Mouse (Mus musculus) gastrocnemius, postnatal 14 days (tissue): ENCODE results near the gene Atp5b. TPM values are rescaled to one million over a fixed set of nuclear protein-coding genes. Genes with fewer than 3 reads are reported as not detected.
"Not testable (repeated sequence)": the region's sequence is repeated elsewhere in the genome, so short reads cannot be mapped to it uniquely, and the experiment has no call there.

ENCODE experiments used
- DNase-seq: peaks from one replicate; pipeline ENCODE4 v3.0.0; 2021; ENCODE audit warnings: mixed read lengths
- intact Hi-C: fragments of 180-260 bp; cut with DNase I; formaldehyde crosslinking; loops from one replicate; pipeline ENCODE4 v1.15.1; 2025; ENCODE audit warnings: low total_unique reads
- long read RNA-seq, 2 experiments: library from polyadenylated mRNA; stranded (forward); transcript quantifications; one replicate each; pipeline ENCODE4 v2.0.0; 2021
- total RNA-seq, 2 experiments: library from RNA; stranded (reverse); gene quantifications; 2 replicates each; pipeline ENCODE4 v1.2.3; 2021

The Atp5b gene
- 1,000 to 10,000 TPM; 3,648 to 4,448 TPM for total RNA-seq
- long read RNA-seq, experiment 1, transcript Atp5b-201 (10 exons, 1,916 nt): major isoform, 4,240 of 5,877 reads
- long read RNA-seq, experiment 1, transcript Atp5b-205 (5 exons, 1,131 nt): minor isoform, 17 of 5,877 reads
- long read RNA-seq, experiment 1, partial matches to known transcripts: 1,561 of 5,877 reads
- long read RNA-seq, experiment 1, other reads (novel, unspliced or antisense): 59 of 5,877 reads
- long read RNA-seq, experiment 2, transcript Atp5b-201 (10 exons, 1,916 nt): major isoform, 4,638 of 6,518 reads
- long read RNA-seq, experiment 2, transcript Atp5b-205 (5 exons, 1,131 nt): minor isoform, 14 of 6,518 reads
- long read RNA-seq, experiment 2, partial matches to known transcripts: 1,837 of 6,518 reads
- long read RNA-seq, experiment 2, other reads (novel, unspliced or antisense): 28 of 6,518 reads

DNA sequence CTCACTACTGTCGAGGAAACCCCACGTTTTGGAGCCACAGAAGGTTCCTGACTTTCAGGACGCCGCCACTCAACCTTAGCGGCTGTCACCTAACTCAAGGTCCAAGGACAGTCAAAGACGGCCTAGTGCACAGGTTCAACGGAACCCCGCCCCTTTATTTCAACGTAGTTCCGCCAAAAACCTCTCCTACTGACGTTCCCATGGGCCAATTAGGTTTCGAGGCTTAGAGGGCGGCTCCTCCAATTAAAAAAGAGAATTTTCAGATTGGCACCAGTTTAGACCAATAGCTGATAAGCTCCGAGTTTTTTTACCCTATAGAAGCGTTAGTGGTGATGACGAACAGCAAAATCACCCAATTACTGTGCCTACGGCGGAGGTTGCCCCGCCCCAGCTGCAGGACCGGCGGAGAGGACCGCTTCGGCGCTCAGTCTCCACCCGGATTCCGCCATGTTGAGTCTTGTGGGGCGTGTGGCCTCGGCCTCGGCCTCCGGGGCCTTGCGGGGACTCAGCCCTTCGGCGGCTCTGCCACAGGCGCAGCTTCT lies at the start of gene Atp5b:
Gene Atp5b (plus strand): TSS at position 394 of the 542 bp plus-strand sequence.
- intact Hi-C loops: no loop called here
- peak; percentile 95 for DNase-seq

DNA sequence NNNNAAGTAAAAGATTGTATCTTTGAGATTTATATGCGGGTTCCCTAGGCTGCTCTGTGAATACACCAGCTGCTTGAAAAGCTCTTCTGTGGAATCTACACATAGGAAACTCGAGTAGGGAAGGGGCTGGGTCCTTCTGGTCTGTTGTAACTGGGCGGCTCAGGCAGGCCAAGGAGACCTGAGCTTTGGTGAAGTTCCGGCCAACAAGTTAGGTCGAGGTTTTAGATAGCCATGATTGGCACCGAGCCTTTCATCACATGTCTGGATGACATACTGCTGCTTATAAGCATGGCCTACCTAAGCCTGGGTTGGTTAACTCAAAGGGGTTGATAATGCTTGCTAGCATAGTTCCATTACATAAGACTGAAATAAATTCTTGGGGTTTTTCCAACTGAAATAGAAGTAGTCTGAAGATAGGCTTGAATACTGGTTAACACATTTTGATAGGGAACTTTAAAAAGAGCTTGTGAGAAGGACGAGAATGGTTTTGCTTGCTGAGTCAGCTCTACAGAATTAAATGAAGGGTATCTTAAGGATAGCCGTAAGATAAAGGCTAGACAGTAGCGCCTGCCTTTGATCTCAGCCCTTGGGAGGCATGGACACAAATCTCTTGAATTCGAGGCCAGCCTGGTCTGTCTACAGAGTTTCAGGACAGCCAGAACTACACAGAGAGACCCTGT lies 46.2 kb upstream of the Atp5b start:
- intact Hi-C loops: no loop called here
- DNase-seq: peak; percentile 69

GRCm38 (mm10) chr10:128037921-128038320 lies 45.2 kb upstream of the Atp5b start:
- intact Hi-C loops: no loop called here
- no peak for DNase-seq

DNA sequence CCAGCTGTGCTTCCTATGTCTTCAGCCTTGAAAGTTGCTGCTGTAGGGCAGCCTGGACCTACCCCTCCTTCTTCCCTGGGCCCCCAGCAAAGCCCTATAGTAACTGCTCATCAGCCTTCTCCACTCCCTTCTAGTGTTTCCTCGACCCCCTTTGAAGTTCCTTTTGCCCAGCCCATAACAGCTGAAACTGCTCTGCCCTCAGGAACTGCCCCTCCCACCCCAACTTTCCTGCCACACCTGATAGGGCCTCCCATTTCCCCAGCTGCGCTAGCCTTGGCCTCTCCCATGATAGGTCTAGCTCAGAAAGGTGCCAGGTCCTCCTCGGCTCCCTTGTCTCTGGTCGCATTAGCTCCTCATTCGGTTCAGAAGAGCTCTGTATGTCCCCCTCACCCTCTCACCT lies 43.9 kb upstream of the Atp5b start:
- DNase-seq: no peak
- intact Hi-C loops: no loop called here

DNA sequence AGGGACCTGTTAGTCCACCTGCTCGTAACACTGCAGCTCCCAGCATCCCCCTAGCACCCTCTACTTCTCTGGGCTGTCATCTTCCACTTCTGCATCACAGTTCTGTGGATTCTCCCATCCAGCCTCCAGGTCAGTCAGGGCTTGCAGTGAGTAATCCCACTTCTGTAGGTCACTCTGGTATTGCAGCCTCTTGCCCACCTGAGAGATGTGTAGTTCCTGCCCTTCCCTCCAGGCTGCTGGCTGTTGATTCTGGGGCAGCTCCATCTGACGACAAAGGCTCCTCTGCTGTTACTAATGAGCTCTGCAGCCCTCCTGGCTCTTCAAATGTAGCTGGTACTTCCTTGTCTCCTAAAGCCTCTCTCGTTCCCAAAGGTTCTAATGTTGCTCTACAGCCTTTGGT lies 43.2 kb upstream of the Atp5b start:
- intact Hi-C loops: no loop called here
- no peak for DNase-seq

DNA sequence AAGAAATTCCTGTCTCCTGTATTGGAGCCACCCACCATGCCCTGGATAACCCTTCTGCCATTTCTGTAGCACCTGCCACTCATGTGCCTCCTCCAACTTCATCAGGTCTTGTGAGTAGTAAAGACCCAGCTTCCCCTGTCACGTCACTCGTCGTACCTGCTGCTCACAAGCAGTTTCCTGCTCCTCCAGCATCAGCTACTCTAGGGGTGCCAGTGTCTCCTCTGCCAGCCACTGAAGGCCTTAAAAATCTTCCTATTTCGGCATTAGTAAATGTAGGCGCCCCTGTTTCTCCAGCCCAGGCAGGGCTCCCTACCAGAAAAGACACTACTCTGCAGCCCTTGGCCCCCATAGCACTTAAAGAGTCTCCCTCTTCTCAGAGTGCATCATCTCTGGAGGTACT lies 42.8 kb upstream of the Atp5b start:
- intact Hi-C loops: no loop called here
- no peak for DNase-seq

DNA sequence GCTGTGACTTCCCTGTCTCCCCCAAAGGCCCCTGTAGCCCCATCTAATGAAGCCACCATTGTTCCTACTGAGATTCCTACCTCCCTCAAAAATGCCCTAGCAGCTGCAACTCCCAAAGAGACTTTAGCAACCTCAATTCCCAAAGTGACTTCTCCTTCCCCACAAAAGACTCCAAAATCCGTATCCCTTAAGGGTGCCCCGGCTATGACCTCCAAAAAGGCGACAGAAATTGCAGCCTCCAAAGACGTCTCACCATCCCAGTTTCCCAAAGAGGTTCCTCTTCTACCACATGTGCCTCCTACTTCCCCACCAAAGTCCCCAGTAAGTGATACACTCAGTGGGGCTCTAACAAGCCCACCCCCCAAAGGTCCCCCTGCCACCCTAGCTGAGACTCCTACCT lies 41.4 kb upstream of the Atp5b start:
- intact Hi-C loops: no loop called here
- no peak for DNase-seq

DNA sequence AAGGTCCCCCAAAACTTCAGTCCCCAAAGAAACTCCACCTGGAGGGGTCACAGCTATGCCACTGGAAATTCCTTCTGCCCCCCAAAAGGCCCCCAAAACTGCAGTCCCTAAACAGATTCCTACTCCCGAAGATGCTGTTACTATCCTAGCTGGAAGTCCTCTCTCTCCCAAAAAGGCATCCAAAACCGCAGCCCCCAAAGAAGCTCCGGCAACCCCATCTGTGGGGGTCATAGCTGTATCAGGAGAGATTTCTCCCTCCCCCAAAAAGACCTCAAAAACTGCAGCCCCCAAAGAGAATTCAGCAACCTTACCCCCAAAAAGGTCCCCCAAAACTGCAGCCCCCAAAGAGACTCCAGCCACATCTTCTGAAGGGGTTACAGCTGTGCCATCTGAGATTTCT lies 40.6 kb upstream of the Atp5b start:
- intact Hi-C loops: no loop called here
- no peak for DNase-seq

DNA sequence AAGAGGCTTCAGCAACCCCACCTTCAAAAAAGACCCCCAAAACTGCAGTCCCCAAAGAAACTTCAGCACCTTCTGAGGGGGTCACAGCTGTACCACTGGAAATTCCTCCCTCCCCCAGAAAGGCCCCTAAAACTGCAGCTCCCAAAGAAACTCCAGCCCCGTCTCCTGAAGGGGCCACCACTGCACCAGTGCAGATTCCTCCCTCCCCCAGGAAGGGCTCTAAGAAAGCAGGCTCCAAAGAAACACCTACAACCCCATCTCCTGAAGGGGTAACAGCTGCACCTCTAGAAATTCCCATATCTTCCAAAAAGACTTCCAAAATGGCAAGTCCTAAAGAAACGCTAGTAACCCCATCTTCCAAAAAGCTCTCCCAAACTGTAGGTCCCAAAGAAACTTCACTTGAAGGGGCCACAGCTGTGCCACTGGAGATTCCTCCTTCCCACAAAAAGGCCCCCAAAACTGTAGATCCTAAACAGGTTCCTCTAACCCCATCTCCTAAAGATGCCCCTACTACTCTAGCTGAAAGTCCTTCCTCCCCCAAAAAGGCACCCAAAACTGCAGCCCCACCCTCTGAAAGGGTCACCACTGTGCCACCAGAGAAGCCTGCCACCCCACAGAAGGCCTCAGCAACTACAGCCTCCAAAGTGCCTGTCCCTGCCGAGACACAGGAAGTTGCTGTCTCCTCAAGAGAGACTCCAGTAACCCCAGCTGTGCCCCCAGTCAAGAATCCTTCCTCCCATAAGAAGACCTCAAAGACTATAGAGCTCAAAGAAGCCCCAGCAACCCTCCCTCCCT lies 39.8 kb upstream of the Atp5b start:
- DNase-seq: no peak
- intact Hi-C loops: no loop called here

GRCm38 (mm10) chr10:128048157-128048556 lies 34.9 kb upstream of the Atp5b start:
- intact Hi-C loops: no loop called here
- DNase-seq: no peak

DNA sequence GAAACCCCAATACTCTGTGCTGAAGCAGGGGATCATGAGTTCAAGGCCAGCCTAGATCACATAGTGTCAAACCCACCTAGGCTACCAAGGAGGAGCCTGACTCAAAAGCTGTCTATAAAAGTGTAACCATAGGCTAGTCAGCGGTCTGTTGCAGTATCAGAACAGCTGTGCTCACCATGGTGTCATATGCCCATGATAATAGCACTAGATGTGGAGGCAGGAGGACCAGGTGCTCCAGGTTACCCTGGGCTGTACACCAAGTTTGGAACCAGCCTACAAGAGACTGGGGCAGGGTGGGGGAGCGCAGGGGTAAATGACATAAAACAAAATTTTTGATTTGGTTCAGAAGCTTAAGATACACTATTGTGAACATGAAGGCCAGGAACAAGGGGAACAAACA lies 33.3 kb upstream of the Atp5b start:
- intact Hi-C loops: no loop called here
- no peak for DNase-seq

- DNase-seq: no peak
- intact Hi-C loops: no loop called here
These were observed 32.7 kb upstream of the Atp5b start for GRCm38 (mm10) chr10:128050355-128050754.

- intact Hi-C loops: no loop called here
- DNase-seq: no peak
These were observed 31.5 kb upstream of the Atp5b start for GRCm38 (mm10) chr10:128051589-128051988.

GRCm38 (mm10) chr10:128052136-128052535 lies 30.9 kb upstream of the Atp5b start:
- DNase-seq, intact Hi-C loops: not testable (repeated sequence)

GRCm38 (mm10) chr10:128053001-128053400 lies 30.1 kb upstream of the Atp5b start:
- intact Hi-C loops: no loop called here
- DNase-seq: no peak

- DNase-seq: no peak
- intact Hi-C loops: no loop called here
These were observed 24.9 kb upstream of the Atp5b start for GRCm38 (mm10) chr10:128058184-128058583.

DNA sequence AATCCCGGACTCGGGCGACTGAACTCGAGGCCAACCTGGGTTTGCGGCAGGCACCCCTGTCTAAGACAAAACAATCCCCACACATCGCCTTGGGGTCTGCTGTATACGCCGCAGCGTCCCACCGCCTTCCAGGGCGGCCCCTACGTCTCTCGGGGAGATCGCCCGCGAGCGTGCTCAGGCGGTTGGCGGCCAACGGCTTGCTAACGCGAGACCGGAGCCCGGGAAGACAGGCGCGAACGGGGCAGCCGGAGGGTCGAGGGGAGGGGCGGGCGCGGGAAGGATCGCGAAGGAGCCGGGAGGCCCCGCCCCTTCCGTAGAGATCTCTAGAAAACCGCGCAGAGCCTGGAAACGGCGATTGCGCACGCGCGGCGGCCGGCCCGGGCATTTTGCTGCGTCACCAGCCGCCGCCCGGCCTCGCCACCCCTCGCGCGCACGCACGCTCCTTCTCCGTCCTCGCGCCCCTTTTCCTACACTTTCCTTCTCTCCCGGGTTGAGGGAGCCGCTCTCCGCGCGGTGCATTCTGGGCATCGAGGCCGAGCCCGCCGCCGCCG lies 24.4 kb upstream of the Atp5b start, which contains the start of gene Ptges3:
Gene Ptges3 (plus strand): TSS at position 354 of the 551 bp plus-strand sequence.
- intact Hi-C loops: no loop called here
- DNase-seq: peak; percentile 98

- DNase-seq: peak; percentile 44
- intact Hi-C loops: no loop called here
These were observed 23.7 kb upstream of the Atp5b start for GRCm38 (mm10) chr10:128059207-128059981.

DNA sequence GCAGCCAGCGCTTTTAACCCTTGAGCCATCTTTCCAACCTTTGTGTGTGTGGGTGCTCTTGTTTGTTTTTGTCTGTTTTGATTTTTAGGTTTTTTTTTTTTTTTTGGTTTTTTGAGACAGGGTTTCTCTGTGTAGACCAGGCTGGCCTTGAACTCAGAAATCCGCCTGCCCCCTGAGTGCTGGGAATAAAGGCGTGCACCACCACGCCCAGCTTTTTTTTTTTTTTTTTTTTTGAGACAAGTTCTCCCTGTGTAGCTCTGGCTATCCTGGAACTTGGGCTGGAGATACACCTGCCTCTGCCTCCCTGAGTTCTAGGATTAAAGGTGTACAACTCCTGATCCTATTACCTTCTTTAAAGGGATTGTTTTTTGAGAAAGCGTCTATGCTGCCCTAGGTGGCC lies 22.0 kb upstream of the Atp5b start:
- no peak for DNase-seq
- intact Hi-C loops: no loop called here
